Mouse (Mus musculus) gonadal fat pad, adult 2 months (tissue): ENCODE measurements around the gene Fkbp4. TPM values are rescaled to one million over a fixed set of nuclear protein-coding genes. Genes with fewer than 3 reads are reported as not detected.

Experiments used
- DNase-seq: peaks from one replicate; pipeline ENCODE4 v3.0.0-alpha.2; 2012; ENCODE audit warnings: low read depth
- polyA plus RNA-seq: library from polyadenylated mRNA; depleted of rRNA; stranded (reverse); fragments of >200 nt; gene quantifications from 2 replicates; pipeline ENCODE4 v1.2.3, GENCODE M21; 2012

Fkbp4 gene
- polyA plus RNA-seq, 1 experiment = 159 TPM

GRCm38 (mm10) chr6:128437288-128437687, 1.2 kb downstream of the Fkbp4 start:
- no peak for DNase-seq

DNA sequence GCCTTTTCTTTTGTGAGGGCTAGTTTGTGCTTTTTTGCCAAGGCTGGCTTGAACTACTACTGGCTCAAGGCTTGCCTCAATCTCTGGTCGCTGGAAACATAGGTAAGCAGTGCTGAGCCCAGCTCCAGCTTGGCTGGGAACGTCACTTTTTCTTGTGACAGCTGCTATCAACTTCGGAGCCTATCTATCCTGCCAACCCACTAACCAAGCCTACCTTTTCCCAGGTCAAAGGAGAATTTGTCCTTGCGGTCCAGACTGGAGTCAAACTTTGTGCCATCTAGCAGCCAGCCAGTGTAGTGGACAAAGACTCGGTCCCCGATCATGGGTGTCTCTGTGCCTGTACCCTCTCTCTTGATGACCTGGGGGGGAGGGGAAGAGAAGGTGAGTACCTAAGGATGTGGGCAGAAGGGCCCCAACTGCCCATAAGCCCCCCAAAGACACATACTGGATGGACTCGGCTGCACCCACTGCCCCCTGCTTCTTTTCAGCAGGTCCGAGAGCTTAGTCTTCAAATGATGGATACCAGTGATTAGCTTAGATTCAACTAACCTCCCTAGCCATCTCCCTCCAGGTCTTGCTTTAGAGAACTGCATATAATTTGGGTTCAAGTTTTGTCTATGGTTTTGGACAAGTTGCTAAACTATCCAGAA, 2.0 kb downstream of the Fkbp4 start:
- no peak for DNase-seq

- DNase-seq = no peak
These were observed 3.0 kb downstream of the Fkbp4 start for GRCm38 (mm10) chr6:128435474-128435873.

DNA sequence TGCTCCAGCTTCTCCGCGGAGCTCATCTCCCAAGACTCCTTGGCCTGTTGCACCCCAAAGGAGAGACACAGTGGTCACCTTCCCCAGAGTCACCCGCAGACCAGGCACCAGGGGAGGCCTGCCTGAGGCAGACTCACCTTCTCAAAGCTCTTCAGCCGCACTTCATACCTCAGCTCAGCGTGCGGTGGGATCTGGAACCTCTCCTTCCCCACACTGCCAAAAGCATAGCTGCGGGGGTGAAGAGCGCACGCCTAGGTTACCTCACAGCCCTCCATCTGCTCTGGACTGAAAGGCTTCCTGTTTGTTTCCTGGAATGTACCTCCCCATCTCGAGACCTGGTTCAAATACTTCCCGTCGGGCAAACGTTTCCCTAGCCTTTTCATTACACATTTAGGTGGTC, 4.9 kb downstream of the Fkbp4 start:
- DNase-seq = no peak

DNA sequence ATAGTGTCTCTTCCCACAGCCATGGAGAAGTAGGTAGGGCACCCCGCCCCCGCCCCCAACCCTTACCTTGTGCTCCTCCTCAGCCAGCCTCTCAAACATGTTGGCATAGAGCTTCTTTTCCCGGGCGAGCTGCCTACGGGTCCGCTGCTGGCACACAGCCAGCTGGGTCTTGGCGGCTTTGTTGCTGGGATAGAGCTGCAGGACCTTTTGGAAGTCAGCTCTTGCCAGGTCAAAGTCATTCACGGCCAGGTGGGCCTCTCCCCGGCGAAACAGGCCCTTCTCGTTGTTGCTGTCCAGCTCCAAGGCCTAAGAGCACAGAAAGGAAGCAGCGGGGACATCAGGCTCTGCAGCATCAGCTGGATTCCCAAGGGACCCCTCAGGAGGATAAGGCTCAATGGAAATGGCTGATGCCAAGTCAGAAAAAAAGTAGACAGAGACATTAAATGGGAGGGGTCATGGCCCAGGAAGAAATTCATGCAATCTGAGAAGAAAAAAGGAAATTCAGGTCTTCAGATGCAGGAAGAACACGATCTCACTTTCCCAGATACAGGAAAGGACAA, 6.0 kb downstream of the Fkbp4 start:
- DNase-seq = no peak

- no peak for DNase-seq
These were observed 8.7 kb downstream of the Fkbp4 start for GRCm38 (mm10) chr6:128429826-128430225.

DNA sequence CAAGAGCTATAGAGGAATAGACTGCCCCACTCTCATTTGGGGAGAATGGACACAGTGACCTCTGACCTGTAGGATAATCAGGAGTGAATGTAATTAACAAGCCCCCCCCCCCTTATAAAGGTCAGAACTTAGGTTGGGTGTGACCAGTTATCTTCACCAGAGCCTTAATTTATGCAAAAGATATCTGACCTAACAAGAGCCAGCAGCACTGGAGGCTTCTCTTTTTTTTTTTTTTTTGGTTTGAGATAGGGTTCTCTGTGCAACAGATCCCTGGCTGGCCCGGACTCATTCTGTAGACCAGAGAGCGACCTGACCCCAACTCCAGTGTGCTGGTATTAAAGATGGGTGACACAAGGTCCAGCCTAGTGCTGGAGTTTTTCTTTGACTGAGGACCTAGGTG, 9.2 kb downstream of the Fkbp4 start:
- no peak for DNase-seq

DNA sequence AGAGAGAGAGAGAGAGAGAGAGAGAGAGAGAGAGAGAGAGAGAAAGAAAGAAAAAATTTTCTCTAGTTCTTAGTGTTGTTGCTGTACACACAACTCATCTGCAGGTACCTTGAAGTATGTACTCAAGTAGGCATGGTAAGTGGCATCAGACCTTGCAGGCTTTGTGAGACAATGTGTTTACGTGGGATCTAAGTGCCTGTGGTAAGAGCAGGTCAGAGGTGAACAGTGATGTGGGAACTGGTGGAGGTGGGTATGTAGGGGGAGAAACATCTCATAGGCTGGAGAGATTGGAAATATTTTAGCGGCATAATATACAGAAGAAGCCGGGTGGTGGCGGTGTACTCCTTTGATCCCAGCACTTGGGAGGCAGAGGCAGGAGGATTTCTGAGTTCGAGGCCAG, 10.9 kb downstream of the Fkbp4 start:
- DNase-seq = no peak

- DNase-seq = no peak
These were observed 13.4 kb downstream of the Fkbp4 start for GRCm38 (mm10) chr6:128425046-128425445.

- DNase-seq = no peak
These were observed 14.0 kb downstream of the Fkbp4 start, which contains the start of gene Itfg2 for GRCm38 (mm10) chr6:128424269-128425019. TSS of gene Itfg2 (minus strand) at chr6:128424931.

- DNase-seq = no peak
These were observed 14.8 kb downstream of the Fkbp4 start for GRCm38 (mm10) chr6:128423496-128424268.

- no peak for DNase-seq
These were observed 17.0 kb downstream of the Fkbp4 start for GRCm38 (mm10) chr6:128421480-128421879.

DNA sequence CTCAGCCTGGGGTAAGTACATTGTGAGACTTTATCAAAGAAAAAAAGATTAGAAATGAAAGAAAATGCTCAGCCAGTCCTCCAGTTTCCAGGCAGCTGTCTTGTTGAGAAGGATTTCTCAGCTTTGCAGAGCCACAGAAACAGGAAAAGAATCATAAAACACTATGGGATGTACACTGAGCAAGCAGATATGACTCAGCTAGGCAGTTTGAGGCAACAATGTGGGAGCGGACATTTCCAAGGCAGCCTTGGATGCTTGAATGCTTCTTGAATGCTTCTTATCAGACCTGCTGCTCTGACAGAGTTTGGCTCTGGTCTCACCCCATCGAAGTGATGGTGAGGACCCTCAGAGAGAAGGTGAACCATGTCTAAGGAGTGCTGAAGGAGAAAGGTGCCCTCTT, 17.4 kb downstream of the Fkbp4 start:
- no peak for DNase-seq

GRCm38 (mm10) chr6:128418076-128418475, 20.4 kb downstream of the Fkbp4 start:
- DNase-seq = no peak

- DNase-seq = no peak
These were observed 22.3 kb downstream of the Fkbp4 start for GRCm38 (mm10) chr6:128416169-128416568.

DNA sequence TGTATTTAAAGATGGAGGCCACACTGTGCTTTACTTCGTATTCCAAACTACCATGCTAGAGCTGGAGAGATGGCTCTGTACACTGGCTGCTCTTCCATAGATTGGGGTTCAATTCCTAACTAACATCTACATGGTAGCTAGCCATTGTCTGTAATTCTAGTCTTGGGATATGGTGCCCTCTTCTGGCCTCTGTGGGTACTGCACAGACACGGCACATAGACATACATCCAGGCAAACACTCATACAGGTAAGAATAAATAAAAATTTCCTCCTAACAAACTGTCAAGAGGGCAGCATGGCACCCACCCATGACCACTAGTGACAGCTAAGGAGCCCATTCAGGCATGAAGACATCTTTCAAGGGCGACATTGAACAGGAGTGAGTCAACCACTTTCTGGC, 27.4 kb downstream of the Fkbp4 start:
- no peak for DNase-seq

DNA sequence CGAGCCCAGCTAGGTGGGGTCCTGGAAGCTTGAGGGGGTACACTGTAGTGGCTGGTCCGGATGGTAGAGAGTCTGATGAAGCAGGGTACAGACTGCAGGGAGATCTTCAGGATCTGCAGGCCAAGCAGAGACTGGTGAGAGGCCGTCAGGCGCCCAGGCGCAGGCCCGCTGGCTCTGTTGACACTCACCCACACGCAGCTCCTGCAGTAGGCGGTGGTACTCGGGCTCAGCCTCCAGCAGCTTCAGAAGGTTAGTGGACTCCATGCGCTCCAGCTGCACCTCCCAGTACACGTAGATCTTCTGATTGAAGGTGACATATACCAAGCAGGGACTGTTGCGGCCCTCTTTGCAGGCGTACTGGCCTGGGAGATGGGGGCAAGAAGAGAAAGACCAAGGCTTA, 28.2 kb downstream of the Fkbp4 start:
- no peak for DNase-seq

DNA sequence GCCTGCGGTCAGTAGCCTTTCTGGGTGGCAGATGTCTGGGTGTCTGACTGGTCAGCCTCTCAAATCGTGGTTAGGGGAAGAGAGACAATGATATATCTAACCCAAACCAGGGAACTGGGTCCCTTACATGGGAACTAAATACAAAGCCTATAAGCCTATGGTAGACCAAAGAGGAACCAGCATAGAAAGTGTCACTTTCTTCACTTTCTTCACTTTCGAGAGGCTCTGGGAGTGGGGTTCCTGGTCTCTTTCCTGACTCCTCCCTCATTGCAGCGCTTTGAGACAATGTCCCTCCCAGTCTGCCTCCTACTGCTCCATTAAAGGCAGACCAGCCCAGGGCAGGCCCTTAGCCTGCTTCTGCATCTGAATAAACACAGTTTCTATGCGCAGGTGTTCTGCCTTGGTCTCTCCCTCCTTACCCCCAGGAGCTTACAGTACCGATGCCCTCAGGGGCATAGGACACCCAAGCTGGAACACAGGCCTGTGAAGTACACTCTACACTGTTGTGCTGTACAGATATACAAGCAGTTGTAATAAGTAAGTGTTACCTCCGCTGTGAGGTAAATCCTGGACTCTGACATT, 29.8 kb downstream of the Fkbp4 start:
- DNase-seq = no peak

DNA sequence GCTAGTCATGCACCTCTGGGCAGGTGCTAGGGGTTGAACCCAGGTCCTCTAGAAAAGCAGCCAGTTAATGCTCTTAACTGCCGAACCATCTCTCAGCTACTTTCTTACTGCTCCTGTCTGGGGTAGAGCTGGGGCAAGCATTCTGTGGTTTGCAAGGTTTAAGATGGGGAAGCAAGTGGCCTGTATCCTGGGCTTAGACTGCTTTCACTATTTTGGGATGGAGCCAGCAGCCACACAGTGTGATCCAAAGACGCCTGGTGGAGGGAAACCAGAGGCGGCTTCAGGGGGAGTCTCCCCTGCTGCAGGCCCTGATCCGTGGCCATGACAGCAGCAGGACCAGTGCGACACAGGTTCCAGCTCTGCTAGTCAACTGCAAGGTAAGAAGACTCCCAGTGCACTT, 33.8 kb downstream of the Fkbp4 start:
- DNase-seq = no peak

GRCm38 (mm10) chr6:128399421-128400185, 38.9 kb downstream of the Fkbp4 start:
- DNase-seq = no peak

GRCm38 (mm10) chr6:128398996-128399395, 39.5 kb downstream of the Fkbp4 start, which contains the start of gene Nrip2:
TSS of gene Nrip2 (plus strand) at chr6:128399296.
- DNase-seq = no peak
